Mouse (Mus musculus) forebrain, embryonic 10.5 days (tissue): ENCODE measurements at regions not wholly inside any gene's neighbourhood (a gene's known extent, or its start where the extent isn't known, plus 50 kb on each side); places are given as distances from the start of the nearest gene placed in this dataset.
"Not testable (repeated sequence)": the region's sequence is repeated elsewhere in the genome, so short reads cannot be mapped to it uniquely, and the experiment has no call there.

Experiments
- DNase-seq: peaks from one replicate; pipeline ENCODE4 v3.0.0-alpha.2; 2017; ENCODE audit warnings: low spot score; ENCODE audit errors: extremely low spot score
- H3K27ac ChIP-seq: fragments of 300-500 bp; sonication (generic); 2 replicates; pipeline ENCODE4 v1.5.1; 2016; ENCODE audit warnings: mild to moderate bottlenecking
- H3K27me3 ChIP-seq: fragments of 300-500 bp; sonication (generic); 2 replicates; pipeline ENCODE4 v1.6.1; 2016; ENCODE audit warnings: mild to moderate bottlenecking; ENCODE audit not compliant: poor library complexity, severe bottlenecking
- H3K36me3 ChIP-seq: fragments of 300-500 bp; sonication (generic); replicated peaks from 2 replicates; pipeline ENCODE4 v1.6.1; 2016; ENCODE audit warnings: mild to moderate bottlenecking, moderate library complexity
- H3K4me1 ChIP-seq: fragments of 300-500 bp; sonication (generic); 2 replicates; pipeline ENCODE4 v1.6.1; 2016
- H3K4me3 ChIP-seq: fragments of 300-500 bp; sonication (generic); 2 replicates; pipeline ENCODE4 v1.5.1; 2016; ENCODE audit warnings: mild to moderate bottlenecking, moderate library complexity
- H3K9me3 ChIP-seq: fragments of 300-500 bp; sonication (generic); 2 replicates; pipeline ENCODE4 v1.6.1; 2016; ENCODE audit warnings: mild to moderate bottlenecking, moderate library complexity
- WGBS: fragments of 180-500 bp; shearing (Covaris S2); methylation state at CpG from one replicate; pipeline ENCODE4 v1.1.7; 2016; 5-methylcytosine and 5-hydroxymethylcytosine counted together

DNA sequence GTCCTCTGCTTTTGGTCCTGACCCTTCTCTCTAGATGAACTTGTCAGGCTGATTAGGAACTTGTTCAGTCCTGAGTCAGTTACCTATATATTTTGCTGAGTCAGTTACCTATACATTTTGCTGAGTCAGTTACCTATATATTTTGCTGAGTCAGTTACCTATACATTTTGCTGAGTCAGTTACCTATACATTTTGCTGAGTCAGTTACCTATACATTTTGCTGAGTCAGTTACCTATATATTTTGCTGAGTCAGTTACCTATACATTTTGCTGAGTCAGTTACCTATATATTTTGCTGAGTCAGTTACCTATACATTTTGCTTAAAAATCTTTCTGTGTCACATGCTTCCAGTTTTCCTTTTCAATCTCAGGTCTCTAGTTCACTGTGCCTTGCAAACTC is 230.8 kb downstream of the Zfp619 start:
- H3K9me3 ChIP-seq, DNase-seq, H3K27me3 ChIP-seq, H3K27ac ChIP-seq, H3K4me3 ChIP-seq, H3K4me1 ChIP-seq, H3K36me3 ChIP-seq: not testable (repeated sequence)

DNA sequence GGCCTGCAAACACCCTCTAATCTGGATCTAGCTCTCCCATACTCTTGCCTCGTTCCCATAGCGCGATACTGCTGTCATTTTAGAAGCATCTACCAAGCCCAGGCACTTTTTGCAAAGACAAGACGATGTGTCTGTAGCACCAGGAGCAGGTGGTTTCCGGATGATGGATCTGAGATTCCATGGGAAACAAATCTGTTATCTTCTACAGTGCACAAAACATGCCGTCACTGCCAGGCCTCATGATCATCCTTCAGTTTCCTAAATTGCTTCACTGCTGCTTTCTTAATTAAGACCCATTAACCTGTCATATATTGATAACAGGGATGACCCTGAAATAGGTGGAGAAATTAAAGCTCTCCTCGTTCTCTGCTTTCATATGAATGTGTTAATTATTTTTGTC is 232.9 kb downstream of the Zfp619 start:
- H3K9me3 ChIP-seq, result no peaks in the 10 kb centered on the region
- H3K27me3 ChIP-seq, result no peaks in the 10 kb centered on the region
- DNase-seq, result no peak
- no peaks in the 10 kb centered on the region for H3K4me1 ChIP-seq
- no peak overlapping the region for H3K27ac ChIP-seq
- no peaks in the 10 kb centered on the region for H3K36me3 ChIP-seq
- WGBS, result 91% methylated on average over 7 of the region's 7 CpGs
- no peak overlapping the region for H3K4me3 ChIP-seq

DNA sequence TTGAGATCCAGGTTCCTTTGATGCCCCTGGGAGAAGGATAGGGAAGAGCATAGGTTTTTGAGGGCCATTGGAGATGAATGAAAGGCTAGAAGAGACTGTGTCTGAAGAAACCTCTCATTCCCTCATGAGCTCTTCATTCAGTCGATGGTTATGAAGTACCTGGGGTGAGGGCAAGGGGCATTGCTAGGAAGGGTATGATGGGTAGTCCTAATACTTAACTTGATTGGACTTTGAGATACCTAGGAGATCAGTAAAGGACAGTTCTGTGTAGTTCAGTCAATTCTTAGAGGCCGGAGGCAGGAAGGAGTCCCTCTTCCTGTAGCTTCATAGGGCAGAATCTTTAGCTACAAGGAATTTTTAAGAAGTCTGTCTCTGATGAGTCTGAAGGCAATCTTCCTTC is 246.8 kb downstream of the Zfp619 start:
- Histone ChIP-seq H3K27ac (no peak overlapping the region), H3K36me3 (no peaks in the 10 kb centered on the region), H3K4me3 (no peak overlapping the region), H3K27me3 (no peaks in the 10 kb centered on the region), H3K9me3 (no peaks in the 10 kb centered on the region), H3K4me1 (no peaks in the 10 kb centered on the region)
- no peak for DNase-seq
- WGBS, result 95% methylated on average over 2 of the region's 2 CpGs

DNA sequence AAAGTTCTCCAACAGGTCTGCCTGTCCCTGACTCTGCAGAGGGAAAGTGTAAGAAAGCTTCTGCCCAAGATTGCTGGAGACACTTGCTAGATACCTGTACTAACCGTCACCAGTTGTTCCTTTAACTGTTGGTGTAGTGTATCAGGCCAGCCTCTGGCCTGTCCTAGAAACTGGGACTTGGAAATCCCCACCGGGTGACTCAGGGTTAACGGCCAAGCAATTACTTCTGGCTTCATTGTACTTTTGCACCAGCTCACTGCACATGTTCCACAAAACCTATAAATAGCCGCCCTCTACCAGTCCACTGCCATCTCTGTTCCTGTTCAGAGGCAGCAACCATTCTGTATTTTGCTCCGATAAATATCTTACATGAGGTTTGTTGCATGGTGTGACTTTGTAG is 247.5 kb downstream of the Zfp619 start:
- WGBS, result 88% methylated on average over 5 of the region's 5 CpGs
- no peak for DNase-seq

DNA sequence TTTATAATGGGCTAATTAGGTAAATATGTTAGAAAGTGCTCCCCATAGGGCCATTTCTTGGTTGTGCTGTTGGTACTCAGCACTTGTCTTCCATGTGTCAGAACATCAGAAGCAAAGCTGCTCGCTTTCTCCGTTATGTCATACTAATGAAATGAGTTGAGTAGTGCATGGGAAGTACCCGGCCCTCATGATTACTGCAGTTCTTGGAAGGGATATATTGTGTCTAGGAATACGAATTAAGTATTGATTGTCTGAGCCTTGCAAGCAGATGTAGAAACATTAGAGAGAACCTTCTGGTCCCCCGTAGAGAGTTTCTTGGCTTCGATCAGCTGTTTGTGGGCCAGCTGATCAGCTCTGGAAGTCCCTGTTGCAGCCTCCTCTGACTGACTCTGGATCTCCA is 255.7 kb downstream of the Zfp619 start:
- H3K27me3 ChIP-seq, result no peaks in the 10 kb centered on the region
- DNase-seq, result no peak
- no peaks in the 10 kb centered on the region for H3K9me3 ChIP-seq
- H3K36me3 ChIP-seq, result no peaks in the 10 kb centered on the region
- 95% methylated on average over 6 of the region's 6 CpGs for WGBS
- no peak overlapping the region for H3K27ac ChIP-seq
- no peak overlapping the region for H3K4me3 ChIP-seq
- no peaks in the 10 kb centered on the region for H3K4me1 ChIP-seq

More for the DNA sequence above, 247.5 kb downstream of the Zfp619 start:
- H3K4me1 ChIP-seq, result no peaks in the 10 kb centered on the region
- H3K9me3 ChIP-seq, result no peaks in the 10 kb centered on the region
- no peak overlapping the region for H3K27ac ChIP-seq
- no peak overlapping the region for H3K4me3 ChIP-seq
- no peaks in the 10 kb centered on the region for H3K27me3 ChIP-seq
- H3K36me3 ChIP-seq, result no peaks in the 10 kb centered on the region

DNA sequence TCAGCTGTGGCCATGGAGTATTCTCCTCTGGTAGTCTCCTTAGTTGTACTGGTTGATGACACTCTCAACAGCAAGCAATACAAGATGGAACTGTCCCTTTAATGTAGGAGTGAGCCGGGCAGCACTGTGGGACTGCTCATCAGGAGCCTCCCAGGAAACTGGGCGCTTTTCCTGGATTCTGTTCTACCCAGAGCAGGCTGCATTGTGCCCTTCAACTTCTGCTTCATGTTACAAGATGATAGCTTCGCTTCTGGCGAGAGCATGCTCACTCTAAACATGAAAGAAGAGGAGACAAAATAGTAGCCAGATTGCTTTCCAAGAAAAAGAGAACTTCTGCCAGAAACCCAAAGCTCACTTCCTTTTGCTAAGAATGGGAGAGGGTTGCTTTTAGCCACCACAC is 271.8 kb downstream of the Zfp619 start:
- no peaks in the 10 kb centered on the region for H3K9me3 ChIP-seq
- no peak overlapping the region for H3K4me3 ChIP-seq
- H3K4me1 ChIP-seq, result no peaks in the 10 kb centered on the region
- no peak for DNase-seq
- WGBS, result 84% methylated on average over 4 of the region's 4 CpGs
- H3K27ac ChIP-seq, result no peak overlapping the region
- H3K27me3 ChIP-seq, result no peaks in the 10 kb centered on the region
- no peaks in the 10 kb centered on the region for H3K36me3 ChIP-seq

DNA sequence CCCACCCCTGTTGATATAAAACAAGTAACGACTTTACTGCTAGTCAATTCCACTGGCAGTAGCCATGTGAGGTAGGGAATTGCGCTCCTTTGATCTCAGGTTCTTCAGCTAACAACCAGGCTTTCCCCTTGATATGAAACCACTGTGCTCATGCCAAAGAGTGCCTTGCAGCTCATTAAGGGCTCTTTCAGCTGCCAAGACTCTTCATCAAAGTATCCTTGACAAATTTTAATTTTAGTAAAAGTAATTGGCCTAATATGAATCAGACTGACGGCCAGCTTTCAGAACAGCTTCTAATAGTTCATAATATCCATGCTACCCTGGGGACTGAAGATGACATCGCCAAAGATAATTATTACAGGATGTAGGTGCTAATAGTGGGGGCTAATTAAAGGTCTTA is 272.3 kb downstream of the Zfp619 start:
- H3K27ac ChIP-seq, result no peak overlapping the region
- H3K9me3 ChIP-seq, result no peaks in the 10 kb centered on the region
- DNase-seq, result no peak
- H3K4me1 ChIP-seq, result no peaks in the 10 kb centered on the region
- no peaks in the 10 kb centered on the region for H3K36me3 ChIP-seq
- WGBS, result 90% methylated on average over 4 of the region's 4 CpGs
- no peaks in the 10 kb centered on the region for H3K27me3 ChIP-seq
- H3K4me3 ChIP-seq, result no peak overlapping the region

DNA sequence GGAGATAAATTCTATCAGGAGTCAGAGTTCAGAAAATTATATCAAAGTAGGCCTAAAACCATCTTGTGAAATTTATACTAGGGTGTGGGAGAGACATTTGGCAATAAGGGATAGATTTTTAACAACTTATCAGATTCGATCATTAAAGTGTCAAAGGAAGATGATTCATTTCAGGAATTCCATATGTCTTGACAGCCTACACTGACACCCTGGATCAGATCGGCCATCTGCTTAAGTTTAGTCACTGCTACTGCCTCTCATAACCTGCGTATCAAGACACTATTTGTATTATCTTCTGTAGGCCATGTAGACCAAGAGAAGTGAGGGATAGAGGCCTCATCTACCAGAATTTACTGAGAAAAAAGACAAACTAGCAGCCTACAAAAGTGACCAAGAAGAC is 277.2 kb downstream of the Zfp619 start:
- no peak overlapping the region for H3K27ac ChIP-seq
- H3K4me3 ChIP-seq, result no peak overlapping the region
- 90% methylated on average over 3 of the region's 3 CpGs for WGBS
- no peaks in the 10 kb centered on the region for H3K9me3 ChIP-seq
- H3K4me1 ChIP-seq, result no peaks in the 10 kb centered on the region
- H3K36me3 ChIP-seq, result no peaks in the 10 kb centered on the region
- DNase-seq, result no peak
- H3K27me3 ChIP-seq, result no peaks in the 10 kb centered on the region

DNA sequence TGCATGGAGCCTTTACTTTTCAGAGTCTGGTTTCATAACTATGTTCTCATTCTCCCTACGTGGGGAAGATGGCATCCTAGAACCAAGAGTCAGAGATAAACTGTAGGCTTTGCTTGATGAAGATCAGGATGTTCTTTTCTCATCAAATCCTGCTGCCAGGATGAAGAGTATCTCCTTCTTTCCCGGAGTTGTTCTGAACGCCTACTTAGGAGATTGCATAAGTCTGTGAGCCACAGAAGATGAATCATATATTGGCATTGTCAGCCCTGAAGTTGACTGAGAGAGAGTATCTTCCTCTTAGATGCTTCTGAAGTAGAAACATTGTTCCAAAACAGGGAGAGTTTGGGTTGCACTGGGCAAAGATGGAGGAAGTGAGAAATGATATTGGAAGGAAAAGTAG is 286.7 kb downstream of the Zfp619 start:
- no peak for DNase-seq
- Histone ChIP-seq H3K27ac (no peak overlapping the region), H3K4me3 (no peak overlapping the region), H3K9me3 (no peaks in the 10 kb centered on the region), H3K27me3 (no peaks in the 10 kb centered on the region), H3K36me3 (no peaks in the 10 kb centered on the region), H3K4me1 (no peaks in the 10 kb centered on the region)
- WGBS, result 84% methylated on average over 3 of the region's 3 CpGs

DNA sequence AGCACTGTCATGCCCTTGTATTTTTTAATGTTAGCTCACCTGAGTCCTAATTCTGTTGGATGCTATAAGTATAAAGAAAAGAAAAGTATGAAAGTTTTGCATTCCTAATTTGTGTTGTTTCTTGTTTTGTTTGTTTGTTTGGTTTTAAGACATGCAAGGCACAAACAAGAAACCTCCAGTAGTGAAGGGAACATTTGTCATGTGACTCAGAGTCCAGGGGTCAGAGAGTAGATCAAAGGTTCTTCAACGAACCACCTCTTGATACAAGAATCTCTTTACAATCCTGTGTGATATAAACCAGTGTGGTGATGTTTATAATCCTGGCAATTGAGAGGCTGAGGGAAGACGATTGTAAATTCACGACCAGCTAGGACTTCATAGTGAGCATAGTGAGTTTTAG is 300.5 kb downstream of the Zfp619 start:
- WGBS, result 77% methylated on average over 3 of the region's 3 CpGs
- H3K9me3 ChIP-seq, result no peaks in the 10 kb centered on the region
- no peak overlapping the region for H3K4me3 ChIP-seq
- no peaks in the 10 kb centered on the region for H3K4me1 ChIP-seq
- H3K27ac ChIP-seq, result no peak overlapping the region
- H3K27me3 ChIP-seq, result no peaks in the 10 kb centered on the region
- no peak for DNase-seq
- H3K36me3 ChIP-seq, result no peaks in the 10 kb centered on the region

DNA sequence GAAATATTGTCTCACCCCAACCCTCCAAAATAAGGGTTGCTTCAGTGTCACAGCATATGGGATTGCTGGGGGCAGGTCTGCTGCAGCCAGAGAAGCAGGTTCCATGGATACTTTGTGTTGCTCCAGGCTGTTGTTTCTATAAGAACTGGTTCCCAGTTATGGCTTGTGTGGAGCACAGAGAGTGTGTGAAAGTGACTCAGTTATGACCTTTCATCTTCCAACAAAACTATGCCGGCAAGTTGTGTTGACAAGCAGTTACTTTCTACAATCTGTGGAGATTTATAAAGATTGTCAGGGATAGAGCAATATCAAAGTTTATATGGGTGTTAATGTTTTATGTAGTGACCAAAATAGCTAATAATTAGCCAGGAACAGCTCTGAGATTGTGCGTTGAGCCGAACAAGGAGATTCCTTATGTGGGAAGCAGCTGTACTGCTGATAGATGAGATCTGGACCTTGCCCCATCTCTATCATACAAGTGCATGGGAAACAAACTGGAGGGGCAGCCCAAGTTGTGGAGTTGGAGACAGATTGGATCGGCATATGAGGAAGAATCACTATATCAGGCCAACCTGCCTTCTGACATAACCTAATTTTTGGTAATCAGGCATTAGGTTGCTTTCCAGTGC is 305.1 kb downstream of the Zfp619 start:
- Histone ChIP-seq H3K9me3 (no peaks in the 10 kb centered on the region), H3K27me3 (no peaks in the 10 kb centered on the region), H3K36me3 (no peaks in the 10 kb centered on the region), H3K4me3 (no peak overlapping the region), H3K27ac (no peak overlapping the region), H3K4me1 (no peaks in the 10 kb centered on the region)
- no peak for DNase-seq
- WGBS, result 96% methylated on average over 4 of the region's 4 CpGs

DNA sequence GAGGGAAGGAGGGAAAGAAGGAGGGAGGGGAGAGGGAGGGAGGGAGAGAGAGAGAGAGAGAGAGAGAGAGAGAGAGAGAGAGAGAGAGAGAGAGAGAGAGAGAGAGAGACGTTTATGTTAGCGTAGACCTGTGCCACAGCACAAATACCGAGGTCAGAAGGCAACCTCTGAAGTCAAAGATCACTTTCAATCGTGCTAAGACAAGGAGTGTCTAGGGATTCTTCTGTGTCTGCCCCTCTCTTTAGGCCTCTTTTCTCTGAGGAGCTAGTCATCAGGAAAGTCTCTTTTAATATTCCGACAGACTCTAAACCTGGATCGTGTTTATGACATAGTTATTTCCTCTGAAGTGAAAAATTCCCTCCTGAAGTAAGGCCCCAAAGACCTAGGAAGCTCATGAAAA is 310.8 kb downstream of the Zfp619 start:
- DNase-seq, result no peak
- H3K27ac ChIP-seq, result no peak overlapping the region
- no peaks in the 10 kb centered on the region for H3K9me3 ChIP-seq
- H3K27me3 ChIP-seq, result no peaks in the 10 kb centered on the region
- H3K36me3 ChIP-seq, result no peaks in the 10 kb centered on the region
- no peak overlapping the region for H3K4me3 ChIP-seq
- WGBS, result 85% methylated on average over 6 of the region's 6 CpGs
- no peaks in the 10 kb centered on the region for H3K4me1 ChIP-seq

DNA sequence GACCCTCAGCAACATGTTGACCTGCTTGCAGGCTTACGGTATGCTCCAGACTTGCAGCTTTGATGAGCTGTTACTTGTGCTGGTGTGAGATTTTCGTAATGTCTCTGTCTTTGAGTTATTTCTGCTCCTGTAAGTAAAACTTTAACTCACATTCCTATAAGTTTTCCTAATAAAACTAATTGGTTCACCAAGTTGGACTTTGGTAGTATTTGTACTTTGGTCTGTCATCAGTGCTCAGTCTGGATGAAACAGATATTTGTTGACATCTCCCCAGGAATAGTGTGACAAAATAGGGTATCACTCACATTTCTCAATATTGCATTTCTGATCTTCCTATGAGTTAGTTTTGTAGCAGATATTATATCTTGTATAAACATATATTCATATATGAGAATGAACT is 313.3 kb downstream of the Zfp619 start:
- Histone ChIP-seq H3K36me3 (no peaks in the 10 kb centered on the region), H3K27ac (no peak overlapping the region), H3K4me3 (no peak overlapping the region), H3K9me3 (no peaks in the 10 kb centered on the region), H3K27me3 (no peaks in the 10 kb centered on the region), H3K4me1 (no peaks in the 10 kb centered on the region)
- no peak for DNase-seq
- WGBS, result 91% methylated on average over 2 of the region's 2 CpGs

DNA sequence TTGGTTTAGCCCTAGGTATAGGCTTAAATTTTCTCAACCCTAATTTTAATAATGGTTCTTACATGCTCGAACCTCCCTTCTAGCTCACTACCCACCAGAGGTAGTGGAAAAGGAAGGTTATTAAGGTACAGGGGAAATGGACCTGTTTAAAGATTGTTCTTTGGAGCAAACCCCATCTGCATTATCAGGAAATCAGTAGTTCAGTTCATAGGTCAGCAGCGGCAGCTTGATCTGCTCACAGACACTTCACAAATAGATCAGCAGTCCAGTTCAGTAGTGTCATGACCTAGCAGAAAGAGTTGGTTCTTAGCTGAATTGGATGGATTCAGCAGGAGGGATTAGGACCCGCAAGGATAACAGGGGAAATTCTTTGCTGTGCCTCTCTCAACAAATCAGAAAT is 324.4 kb downstream of the Zfp619 start:
- peaks cover 3% of the 10 kb centered on the region; the same call in 1 of the 2 replicates for H3K9me3 ChIP-seq
- WGBS, result 82% methylated on average over 3 of the region's 3 CpGs
- H3K27ac ChIP-seq, result no peak overlapping the region
- no peaks in the 10 kb centered on the region for H3K36me3 ChIP-seq
- no peaks in the 10 kb centered on the region for H3K4me1 ChIP-seq
- no peak for DNase-seq
- H3K4me3 ChIP-seq, result no peak overlapping the region
- no peaks in the 10 kb centered on the region for H3K27me3 ChIP-seq
